Mouse (Mus musculus) liver, postnatal 0 days (tissue): ENCODE data around the gene Acsl1. TPM values are rescaled to one million over a fixed set of nuclear protein-coding genes. Genes with fewer than 3 reads are reported as not detected.
A peak's percentile ranks its signal among the peaks of the same experiment; 100 is the strongest.

Experiments used
- ATAC-seq: fragments of 200-750 bp; cut with Nextera tagmentation; 2 replicates; pipeline ENCODE4 v1.8.0; 2017; ENCODE audit warnings: mild to moderate bottlenecking, moderate library complexity
- DNase-seq: peaks from one replicate; pipeline ENCODE4 v3.0.0-alpha.2; 2016
- H3K27ac ChIP-seq: fragments of 300-500 bp; sonication (generic); 2 replicates; pipeline ENCODE4 v1.5.1; 2014; ENCODE audit warnings: antibody characterized with exemption, moderate library complexity, mild to moderate bottlenecking, low read depth
- H3K27me3 ChIP-seq: fragments of 300-500 bp; sonication (generic); 2 replicates; pipeline ENCODE4 v1.6.1; 2014; ENCODE audit warnings: low read length, control low read depth, mixed read lengths; ENCODE audit not compliant: insufficient read depth
- H3K36me3 ChIP-seq: fragments of 300-500 bp; sonication (generic); replicated peaks from 2 replicates; pipeline ENCODE4 v1.6.1; 2014; ENCODE audit warnings: mild to moderate bottlenecking, control low read depth, low read length, moderate library complexity, mixed read lengths; ENCODE audit not compliant: insufficient read depth
- H3K4me1 ChIP-seq: fragments of 300-500 bp; sonication (generic); 2 replicates; pipeline ENCODE4 v1.6.1; 2014; ENCODE audit warnings: antibody characterized with exemption, mild to moderate bottlenecking, control low read depth; ENCODE audit not compliant: insufficient read depth
- H3K4me2 ChIP-seq: fragments of 300-500 bp; sonication (generic); 2 replicates; pipeline ENCODE4 v1.6.1; 2014; ENCODE audit warnings: low read depth, mild to moderate bottlenecking, low read length, moderate library complexity, mixed read lengths
- H3K4me3 ChIP-seq: fragments of 300-500 bp; sonication (generic); 2 replicates; pipeline ENCODE4 v1.5.1; 2014; ENCODE audit warnings: low read depth, low read length
- H3K9ac ChIP-seq: fragments of 300-500 bp; sonication (generic); replicated peaks from 2 replicates; pipeline ENCODE4 v1.6.1; 2014; ENCODE audit warnings: mild to moderate bottlenecking, moderate library complexity
- H3K9me3 ChIP-seq: fragments of 300-500 bp; sonication (generic); 2 replicates; pipeline ENCODE4 v1.6.1; 2016; ENCODE audit warnings: mild to moderate bottlenecking, control low read depth, low read length, mixed read lengths
- CTCF ChIP-seq: sonication (generic); IDR thresholded peaks from 2 replicates; pipeline ENCODE4 v1.5.1; 2016; ENCODE audit warnings: antibody characterized with exemption, low read depth
- EP300 ChIP-seq: IDR thresholded peaks from 2 replicates; pipeline ENCODE4 v1.6.1; 2016; ENCODE audit warnings: antibody characterized with exemption, low read depth, mild to moderate bottlenecking
- WGBS: fragments of 180-500 bp; shearing (Covaris S2); extraction: QIAGEN DNeasy Blood & Tissue Kit; methylation state at CpG from one replicate; pipeline ENCODE4 v1.1.7; 2014; ENCODE audit not compliant: insufficient replicate concordance; 5-methylcytosine and 5-hydroxymethylcytosine counted together
- polyA plus RNA-seq: library from polyadenylated mRNA; unstranded; fragments of >200 nt; fragmentation: Nextera tagmentation; extraction: Ambion mirVana; gene quantifications from 2 replicates; pipeline ENCODE4 v1.2.1, GENCODE M21; 2015

The Acsl1 gene
- polyA plus RNA-seq, 1 experiment from 2014 or later, result 466 TPM

DNA sequence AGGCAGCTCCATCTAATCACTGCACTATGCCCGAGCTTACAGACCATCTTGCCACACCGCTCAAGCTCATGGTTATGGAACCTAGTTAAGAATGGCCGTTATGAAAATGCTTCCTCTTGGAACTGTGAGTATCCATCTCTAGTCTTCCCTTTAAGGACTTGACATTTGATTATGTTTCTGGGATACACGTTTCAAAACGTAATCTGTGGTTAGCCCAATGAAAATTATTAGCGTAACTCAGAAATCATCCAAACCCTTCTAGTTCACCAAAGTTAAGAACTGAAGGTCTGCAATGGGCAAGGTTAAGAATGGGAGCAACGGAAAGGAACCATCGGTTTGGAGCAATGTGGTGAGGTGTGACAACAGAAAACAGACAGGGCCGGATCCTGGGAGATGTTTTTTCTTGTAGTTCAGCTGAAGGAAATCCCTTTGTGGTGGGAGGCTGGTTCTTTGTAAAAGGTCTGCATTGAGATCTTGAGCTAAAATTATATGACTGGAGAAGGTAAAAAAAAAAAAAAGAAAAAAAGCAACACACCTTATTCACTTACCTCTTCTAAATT, 1.2 kb downstream of the Acsl1 start:
- peak overlapping the region; percentile 79 for H3K4me2 ChIP-seq
- peak overlapping the region; percentile 98 for H3K9ac ChIP-seq
- TF ChIP-seq CTCF (no peak), EP300 (no peak)
- ATAC-seq (no peak), DNase-seq (no peak)
- H3K4me1 ChIP-seq, result peaks cover 50% of the 10 kb centered on the region
- peak overlapping the region; percentile 94 for H3K4me3 ChIP-seq
- no peaks in the 10 kb centered on the region for H3K27me3 ChIP-seq
- peak overlapping the region; percentile 97 for H3K27ac ChIP-seq
- no peaks in the 10 kb centered on the region for H3K9me3 ChIP-seq
- peaks cover 27% of the 10 kb centered on the region for H3K36me3 ChIP-seq
- 17% methylated on average over 9 of the region's 9 CpGs for WGBS

DNA sequence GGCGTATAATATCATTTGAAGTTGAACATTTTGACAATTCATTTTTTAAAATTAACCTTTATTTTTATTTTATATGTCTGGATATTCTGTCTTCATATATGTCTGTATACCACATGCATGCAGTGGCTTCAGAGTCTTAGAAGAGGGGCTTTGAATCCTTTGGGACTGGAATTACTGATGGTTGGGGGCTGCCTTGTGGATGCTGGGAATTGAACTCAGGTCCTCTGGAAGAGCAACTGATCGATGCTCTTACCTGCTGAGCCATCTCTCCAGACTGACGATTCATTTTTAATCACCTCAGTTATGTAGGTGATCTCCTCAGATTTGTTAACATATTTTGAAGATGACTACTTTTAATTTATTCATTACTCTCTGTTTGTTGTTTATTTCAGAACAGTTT, 3.3 kb downstream of the Acsl1 start:
- H3K4me1 ChIP-seq, result peaks cover 61% of the 10 kb centered on the region
- no peak for DNase-seq
- H3K36me3 ChIP-seq, result peaks cover 27% of the 10 kb centered on the region
- H3K27ac ChIP-seq, result peak overlapping the region; percentile 90
- WGBS, result 71% methylated on average over 3 of the region's 3 CpGs
- H3K9ac ChIP-seq, result peak overlapping the region; percentile 59
- H3K4me2 ChIP-seq, result peak overlapping the region; percentile 74
- H3K4me3 ChIP-seq, result peak overlapping the region; percentile 39
- no peaks in the 10 kb centered on the region for H3K27me3 ChIP-seq
- no peak for TF ChIP-seq CTCF
- no peak for TF ChIP-seq EP300
- no peak for ATAC-seq
- no peaks in the 10 kb centered on the region for H3K9me3 ChIP-seq

DNA sequence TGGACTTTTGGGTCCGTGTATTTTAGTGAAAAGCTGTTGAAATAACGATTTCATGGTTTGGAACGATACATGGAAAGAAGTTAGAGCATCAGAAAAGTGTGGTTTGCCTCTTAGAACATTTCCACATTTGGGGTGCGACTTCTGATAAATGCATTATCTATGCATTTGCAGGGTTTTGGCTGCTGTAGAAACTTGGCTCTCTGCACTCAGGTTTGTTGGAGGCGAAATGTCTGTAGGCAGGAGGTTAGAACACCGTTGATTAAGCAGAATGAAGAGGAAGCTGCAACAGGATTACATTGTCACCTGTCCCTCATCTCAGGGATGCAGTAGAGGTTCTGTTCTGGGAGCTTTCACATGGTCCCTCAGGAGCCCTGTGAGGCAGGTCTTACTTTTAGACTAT, 3.8 kb downstream of the Acsl1 start:
- TF ChIP-seq CTCF (no peak), EP300 (peak; percentile 92)
- H3K27ac ChIP-seq, result peak overlapping the region; percentile 90
- peak overlapping the region; percentile 66 for H3K9ac ChIP-seq
- ATAC-seq (no peak), DNase-seq (no peak)
- peaks cover 57% of the 10 kb centered on the region for H3K4me1 ChIP-seq
- H3K27me3 ChIP-seq, result no peaks in the 10 kb centered on the region
- peak overlapping the region; percentile 39 for H3K4me3 ChIP-seq
- H3K4me2 ChIP-seq, result peak overlapping the region; percentile 74
- WGBS, result 49% methylated on average over 6 of the region's 6 CpGs
- H3K36me3 ChIP-seq, result peaks cover 27% of the 10 kb centered on the region
- H3K9me3 ChIP-seq, result no peaks in the 10 kb centered on the region

DNA sequence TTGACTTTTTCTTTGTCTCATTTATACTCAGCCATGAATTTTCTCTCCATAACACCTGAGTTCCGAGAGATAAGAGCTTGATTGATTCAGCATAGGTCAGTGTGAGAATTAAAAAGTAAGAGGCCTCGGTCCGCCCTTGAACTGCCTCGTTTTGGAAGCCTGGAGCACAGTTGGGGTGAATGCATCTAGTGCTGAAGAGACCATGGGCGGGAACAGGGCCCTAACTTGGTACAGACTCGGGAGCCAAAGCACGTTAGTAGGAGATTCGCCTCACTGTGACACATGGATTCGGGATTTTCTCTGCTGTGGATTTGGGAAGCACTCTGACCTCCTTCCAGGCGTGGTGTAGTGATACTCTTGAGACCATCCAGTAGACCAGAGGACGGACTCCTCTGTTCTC, 4.6 kb downstream of the Acsl1 start:
- peak overlapping the region; percentile 66 for H3K9ac ChIP-seq
- ATAC-seq, result no peak

DNA sequence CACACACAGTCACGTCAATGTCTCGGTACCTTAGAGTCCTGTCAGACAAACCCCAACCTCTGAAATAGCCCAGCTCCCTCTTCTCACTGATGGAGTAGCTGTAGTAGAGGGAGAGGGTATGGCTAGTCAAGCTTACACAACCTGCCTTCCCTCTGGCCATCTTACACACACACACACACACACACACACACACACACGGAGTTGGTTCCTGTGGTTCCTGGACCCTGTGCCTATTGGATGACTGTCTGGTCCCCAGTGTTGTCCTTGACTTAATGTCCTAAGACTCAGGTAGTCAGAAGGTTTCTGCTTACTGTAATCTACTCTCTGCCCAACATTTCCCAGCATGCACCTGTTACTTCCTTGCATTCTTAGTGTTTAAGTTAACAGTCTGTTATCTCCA, 5.1 kb downstream of the Acsl1 start:
- Histone ChIP-seq H3K9me3 (no peaks in the 10 kb centered on the region), H3K27ac (peak overlapping the region; percentile 90), H3K4me3 (peak overlapping the region; percentile 39; the same call in 1 of the 2 replicates), H3K4me2 (peak overlapping the region; percentile 74), H3K9ac (peak overlapping the region; percentile 66), H3K4me1 (peaks cover 57% of the 10 kb centered on the region), H3K27me3 (no peaks in the 10 kb centered on the region), H3K36me3 (peaks cover 27% of the 10 kb centered on the region)
- DNase-seq (no peak), ATAC-seq (no peak)
- WGBS, result 73% methylated on average over 3 of the region's 3 CpGs
- TF ChIP-seq EP300 (no peak), CTCF (no peak)

More for the DNA sequence above, 4.6 kb downstream of the Acsl1 start:
- H3K27me3 ChIP-seq, result no peaks in the 10 kb centered on the region
- WGBS, result 68% methylated on average over 11 of the region's 11 CpGs
- peaks cover 27% of the 10 kb centered on the region for H3K36me3 ChIP-seq
- no peaks in the 10 kb centered on the region for H3K9me3 ChIP-seq
- TF ChIP-seq EP300 (no peak), CTCF (no peak)
- peak overlapping the region; percentile 90 for H3K27ac ChIP-seq
- H3K4me2 ChIP-seq, result peak overlapping the region; percentile 74
- no peak for DNase-seq
- peaks cover 55% of the 10 kb centered on the region for H3K4me1 ChIP-seq
- peak overlapping the region; percentile 39 for H3K4me3 ChIP-seq

DNA sequence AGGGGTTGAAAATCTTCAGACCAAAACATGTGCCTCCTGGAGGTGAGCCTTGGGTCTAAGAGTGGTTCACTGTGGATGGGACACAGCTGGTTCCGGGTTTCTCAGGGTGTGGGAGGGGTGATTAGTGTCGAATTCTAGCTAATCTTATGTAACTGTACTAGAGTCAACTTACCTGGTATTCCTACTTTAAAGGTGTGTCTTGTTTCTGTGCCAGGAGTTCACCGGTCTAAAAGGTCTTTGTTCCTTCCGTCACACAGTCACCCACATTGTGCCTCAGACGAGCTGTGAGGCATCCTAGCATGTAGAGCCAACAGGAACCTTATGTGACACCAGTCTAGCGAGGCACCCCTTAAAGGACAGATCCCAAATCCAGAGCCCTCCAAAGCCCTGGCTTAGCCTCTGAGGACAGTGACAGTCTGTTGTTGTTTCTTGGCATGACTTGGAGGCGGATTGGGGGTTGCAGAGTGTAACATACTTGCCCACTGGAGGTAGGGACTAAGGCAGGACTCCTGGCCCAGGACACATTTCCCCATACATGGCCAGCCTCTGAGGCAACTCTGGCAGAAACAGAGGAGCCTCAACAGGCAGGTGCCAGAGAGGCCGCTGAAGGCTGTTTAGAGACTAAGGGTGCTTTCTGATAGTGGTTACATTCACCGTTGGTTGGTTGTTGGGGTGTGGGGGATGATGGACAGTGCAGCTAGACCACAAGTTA, 7.1 kb downstream of the Acsl1 start:
- 44% methylated on average over 9 of the region's 9 CpGs for WGBS
- H3K27ac ChIP-seq, result peak overlapping the region; percentile 90
- no peaks in the 10 kb centered on the region for H3K27me3 ChIP-seq
- peaks cover 54% of the 10 kb centered on the region for H3K4me1 ChIP-seq
- H3K9ac ChIP-seq, result peak overlapping the region; percentile 66
- H3K4me3 ChIP-seq, result peak overlapping the region; percentile 5; the same call in 1 of the 2 replicates
- H3K36me3 ChIP-seq, result peaks cover 27% of the 10 kb centered on the region
- DNase-seq, result no peak
- peak overlapping the region; percentile 74 for H3K4me2 ChIP-seq
- no peaks in the 10 kb centered on the region for H3K9me3 ChIP-seq
- ATAC-seq, result peak; percentile 52
- TF ChIP-seq CTCF (no peak), EP300 (no peak)
